Mouse (Mus musculus): ENCODE results near the gene Rabgap1l.
"Not testable (repeated sequence)": the region's sequence is repeated elsewhere in the genome, so short reads cannot be mapped to it uniquely, and the experiment has no call there.

The Rabgap1l gene

DNA sequence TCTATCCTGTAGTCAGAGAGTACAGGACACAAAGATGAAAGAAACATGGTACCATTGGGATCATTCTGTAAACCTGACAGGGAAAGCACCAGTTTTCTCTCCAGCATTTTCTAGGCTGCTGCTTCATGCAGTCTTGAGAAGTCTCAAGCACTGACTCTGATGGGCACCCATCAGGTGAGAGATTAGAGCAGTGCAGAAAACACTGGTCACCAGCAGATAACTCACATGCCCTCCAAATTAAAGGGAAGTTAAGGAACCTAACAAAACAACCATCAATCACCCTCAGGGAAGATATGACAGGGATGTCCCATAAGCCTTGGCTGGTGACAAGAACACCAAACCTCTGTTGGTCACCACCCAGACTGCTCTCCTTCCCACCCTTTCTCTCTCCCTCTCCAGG, 285.2 kb downstream of the Rabgap1l start:
- no peak for DNase-seq (ENCODE audit: low read depth in 1 of 2, low spot score in 2 of 2)

DNA sequence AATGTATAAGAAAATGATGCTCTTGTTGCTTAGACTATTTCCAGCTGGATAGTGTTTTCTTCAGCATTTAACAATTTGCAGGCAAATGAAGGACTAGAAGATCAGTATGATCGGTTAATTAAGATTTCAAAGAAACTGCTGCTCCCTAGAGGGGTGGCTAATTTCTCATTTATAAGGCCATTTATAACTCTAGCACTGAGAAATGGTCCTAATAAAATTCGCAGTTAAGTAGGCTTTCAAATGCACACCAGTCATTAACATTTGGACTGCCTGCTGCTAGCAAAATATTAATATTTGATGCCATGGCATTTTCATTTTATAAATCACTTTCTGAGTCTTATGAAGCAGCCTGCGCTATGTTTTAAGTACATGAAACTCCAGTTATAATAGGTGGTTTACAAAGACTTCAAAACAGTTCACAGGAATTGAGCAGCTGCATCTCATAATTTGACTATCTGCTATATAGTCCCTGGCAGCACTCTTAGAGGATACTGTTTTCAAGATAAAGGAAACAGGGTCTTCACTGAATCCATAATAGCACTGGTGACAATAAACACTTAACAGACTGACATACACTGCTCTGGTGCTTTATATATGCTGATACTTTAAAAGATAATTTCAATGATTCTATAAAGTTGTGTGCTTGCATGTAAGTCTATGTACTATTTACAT, 296.0 kb downstream of the Rabgap1l start:
- no peak for DNase-seq (ENCODE audit: low read depth in 1 of 2, low spot score in 2 of 2)

DNA sequence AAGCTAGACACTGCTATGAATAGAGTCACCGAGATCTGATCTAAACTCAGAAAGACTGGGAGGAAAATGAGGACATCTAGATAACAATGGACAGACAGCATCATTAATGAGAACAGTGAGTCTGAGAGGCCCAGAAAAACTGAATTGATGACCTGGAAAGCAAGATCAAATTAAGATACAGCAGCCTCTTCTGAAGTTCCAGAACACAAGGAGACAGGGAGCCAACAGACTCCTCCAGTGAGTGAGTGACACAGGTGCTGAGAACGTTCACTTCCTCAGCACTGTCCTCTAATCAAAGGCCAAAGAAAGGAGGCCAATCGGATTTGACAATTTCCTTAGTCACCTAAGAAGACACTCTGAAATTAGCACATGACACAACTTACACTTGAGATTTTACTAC, 307.3 kb downstream of the Rabgap1l start:
- no peak for DNase-seq (ENCODE audit: low read depth in 1 of 2, low spot score in 2 of 2)

DNA sequence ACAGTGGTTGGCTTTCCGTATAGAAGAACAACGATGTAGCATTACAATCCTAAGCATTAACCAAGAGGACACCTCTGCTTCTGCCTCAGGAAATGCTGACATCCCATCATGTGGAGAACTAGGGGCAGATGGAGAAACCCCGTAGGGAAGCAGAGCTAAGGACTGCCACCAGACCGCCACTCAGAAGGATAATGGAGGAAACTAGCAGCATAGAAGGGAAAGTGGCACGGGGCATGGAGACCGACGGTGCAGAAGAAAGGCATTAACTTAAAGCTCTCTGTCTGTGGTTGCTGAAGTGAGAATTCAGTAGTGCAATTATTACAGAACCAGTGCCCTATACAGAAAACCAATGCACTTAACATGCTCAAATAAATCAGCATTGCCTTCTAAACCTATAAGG, 308.0 kb downstream of the Rabgap1l start:
- DNase-seq (ENCODE audit: low read depth in 1 of 2, low spot score in 2 of 2), result no peak

DNA sequence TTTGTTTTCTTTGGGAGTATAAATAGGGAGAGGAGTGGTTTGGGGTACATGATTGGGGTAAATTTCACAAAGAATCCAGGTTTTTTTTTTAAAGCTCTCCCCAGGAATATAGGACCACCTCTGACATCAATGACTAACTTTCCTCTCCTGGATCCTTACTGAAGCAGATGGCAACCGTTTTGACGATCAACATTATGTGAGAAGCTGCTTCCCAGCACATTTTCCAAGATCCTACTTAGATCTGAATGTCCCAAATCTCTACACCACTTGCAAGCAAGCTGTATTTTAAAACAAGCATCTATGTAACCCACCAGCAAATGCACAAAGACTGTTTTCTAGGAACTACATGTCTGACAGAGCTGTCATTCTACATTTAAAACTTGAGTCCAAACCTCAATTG, 311.4 kb downstream of the Rabgap1l start:
- DNase-seq (ENCODE audit: low read depth in 1 of 2, low spot score in 2 of 2), result no peak

DNA sequence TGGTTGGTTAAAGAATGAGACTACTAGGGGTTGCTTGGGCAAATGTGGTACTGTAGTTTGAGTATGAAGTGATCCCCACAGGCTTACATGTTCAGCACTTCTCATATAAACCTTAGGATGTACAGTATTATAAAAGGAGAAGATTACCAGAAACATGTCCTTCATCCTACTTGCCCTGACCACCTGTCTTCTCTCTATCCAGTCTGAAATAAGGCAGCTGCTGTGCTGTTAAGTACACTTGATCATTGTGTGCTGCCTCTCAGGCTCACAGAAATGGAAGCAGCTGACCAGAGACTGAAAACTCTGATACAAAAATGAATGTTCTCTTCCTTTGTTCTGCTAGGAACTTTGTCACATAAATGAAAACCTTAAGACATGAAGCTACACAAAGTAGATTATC, 325.6 kb downstream of the Rabgap1l start:
- DNase-seq (ENCODE audit: low read depth in 1 of 2, low spot score in 2 of 2), result no peak

DNA sequence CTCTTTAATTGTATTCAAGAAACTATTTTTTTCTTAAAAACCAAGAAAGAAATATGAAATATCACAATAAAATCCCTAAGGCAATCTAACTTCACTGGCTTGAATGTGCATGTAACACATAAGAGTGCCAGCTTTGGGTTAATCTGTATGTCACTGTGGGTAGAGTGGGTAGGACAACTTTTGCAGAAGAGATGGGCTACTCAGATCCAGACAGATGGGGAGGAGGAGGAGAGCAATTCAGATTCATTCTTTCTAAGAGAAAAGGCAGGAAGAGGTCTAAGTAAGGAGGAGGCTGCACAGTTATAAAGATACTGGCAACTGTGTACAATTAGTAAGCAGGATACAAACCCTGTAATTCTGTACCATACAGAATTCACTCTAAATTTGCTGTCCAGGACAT, 327.8 kb downstream of the Rabgap1l start:
- no peak for DNase-seq (ENCODE audit: low read depth in 1 of 2, low spot score in 2 of 2)

DNA sequence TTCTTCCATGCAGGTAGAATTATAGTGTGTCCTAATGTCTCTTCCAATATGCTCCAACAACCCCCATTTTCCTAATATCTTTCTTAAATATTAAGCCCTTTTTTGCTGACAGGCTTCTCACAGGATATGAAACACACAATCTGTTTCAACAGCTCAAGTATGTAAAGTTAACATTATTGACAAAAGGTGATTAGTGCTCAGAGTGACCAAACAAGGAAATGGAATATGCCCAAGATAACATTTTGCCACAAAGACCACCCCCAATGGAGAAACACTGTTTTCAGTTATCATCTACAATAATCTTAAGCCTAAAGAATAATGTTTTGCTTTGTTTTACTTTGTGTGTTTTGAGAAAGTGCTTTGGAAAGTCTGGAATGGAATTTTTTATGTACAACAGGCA, 328.9 kb downstream of the Rabgap1l start:
- DNase-seq (ENCODE audit: low read depth in 1 of 2, low spot score in 2 of 2), result no peak

DNA sequence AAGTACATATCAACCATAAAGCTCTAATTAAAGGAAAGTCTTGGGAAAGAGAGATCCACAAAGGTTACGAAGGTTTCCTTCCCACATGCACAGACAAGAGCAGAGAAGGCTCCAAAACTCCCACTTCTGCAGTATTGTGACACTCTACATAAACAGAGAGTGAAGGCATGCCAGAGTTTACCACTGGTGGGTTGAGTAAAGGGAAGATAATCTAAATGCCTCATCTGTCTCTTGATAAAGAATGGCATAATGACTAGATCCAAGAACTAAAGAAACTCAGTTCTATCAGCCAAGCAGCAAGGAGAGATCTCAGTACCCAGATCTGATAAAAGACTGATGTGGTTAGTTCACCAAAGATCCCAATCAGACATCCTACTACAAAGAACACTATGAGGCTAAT, 332.7 kb downstream of the Rabgap1l start:
- DNase-seq (ENCODE audit: low read depth in 1 of 2, low spot score in 2 of 2), result no peak

DNA sequence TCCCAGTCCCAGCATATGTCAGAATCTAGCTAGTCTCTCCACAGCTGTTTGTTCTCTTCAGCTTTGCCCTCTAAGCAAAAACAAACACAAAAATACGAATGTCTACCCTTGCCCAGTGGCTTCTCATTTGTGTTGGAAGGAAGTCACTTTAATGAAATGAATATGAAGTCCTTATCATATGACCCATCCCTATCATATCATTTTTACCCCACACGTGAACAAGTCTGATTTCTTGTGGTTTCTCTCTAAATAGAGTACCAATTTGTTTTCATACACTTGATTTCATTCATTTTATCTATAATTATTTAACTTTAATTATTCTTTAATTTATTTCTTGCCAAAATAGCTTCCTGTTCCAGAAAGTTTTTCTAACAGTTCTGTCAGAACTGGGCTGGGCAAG, 341.3 kb downstream of the Rabgap1l start:
- DNase-seq (ENCODE audit: low read depth in 1 of 2, low spot score in 2 of 2), result no peak

DNA sequence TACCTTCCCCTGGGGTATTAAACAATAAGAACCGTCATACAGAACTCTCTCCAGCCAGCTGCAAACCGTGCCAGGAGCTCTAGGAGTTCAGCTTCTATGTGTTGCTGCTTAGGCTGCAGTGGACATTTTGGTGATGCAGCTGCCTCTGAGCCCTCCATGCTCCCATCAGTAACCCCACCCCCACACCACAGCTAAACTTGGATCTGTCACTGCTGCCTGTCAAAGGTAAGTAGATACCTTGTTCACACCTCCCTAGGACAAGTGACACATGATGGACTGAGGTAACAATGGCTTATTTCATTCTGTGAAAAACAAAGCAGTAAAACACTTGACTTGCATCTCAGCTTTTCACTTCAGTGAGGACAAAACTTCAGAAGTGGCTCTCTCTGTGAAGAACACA, 344.3 kb downstream of the Rabgap1l start:
- no peak for DNase-seq (ENCODE audit: low read depth in 1 of 2, low spot score in 2 of 2)

DNA sequence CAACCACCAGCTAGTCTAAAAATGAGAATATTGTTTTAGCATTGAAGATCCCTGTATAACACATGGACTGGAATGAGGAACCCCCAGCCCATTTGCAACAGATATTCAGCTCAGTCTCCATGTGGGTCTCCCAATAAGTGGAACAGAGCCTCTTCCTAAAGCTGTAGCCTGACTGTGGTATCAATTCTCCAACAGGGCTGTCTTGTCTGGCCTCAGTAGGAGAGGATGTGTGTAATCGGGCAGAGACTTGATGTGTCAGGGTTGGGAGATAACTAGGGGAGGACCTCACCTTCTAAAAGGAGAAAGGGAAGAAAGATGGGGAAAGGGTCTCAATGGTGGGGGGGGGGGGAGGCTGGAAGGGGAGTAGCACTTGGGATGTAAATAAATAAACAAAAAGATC, 346.2 kb downstream of the Rabgap1l start:
- no peak for DNase-seq (ENCODE audit: low read depth in 1 of 2, low spot score in 2 of 2)

DNA sequence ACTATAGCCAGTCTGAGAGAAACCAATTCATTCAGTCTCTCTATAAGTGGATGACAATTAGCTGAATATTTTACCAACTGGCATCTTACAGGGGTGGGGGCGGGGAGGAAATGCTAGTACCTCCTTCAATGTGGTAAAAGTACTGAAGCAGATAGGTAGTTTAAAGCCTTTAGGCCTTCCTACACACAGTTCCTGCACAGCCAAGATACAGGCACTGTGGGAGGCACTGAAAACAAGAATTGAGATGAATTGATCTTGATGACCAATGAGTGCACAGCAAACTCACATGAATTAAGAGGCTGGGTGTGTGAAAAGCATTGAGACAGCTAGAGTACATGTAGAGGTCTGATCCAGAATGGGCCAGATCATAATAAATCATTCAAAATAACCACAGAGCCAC, 349.5 kb downstream of the Rabgap1l start:
- DNase-seq (ENCODE audit: low read depth in 1 of 2, low spot score in 2 of 2), result no peak

DNA sequence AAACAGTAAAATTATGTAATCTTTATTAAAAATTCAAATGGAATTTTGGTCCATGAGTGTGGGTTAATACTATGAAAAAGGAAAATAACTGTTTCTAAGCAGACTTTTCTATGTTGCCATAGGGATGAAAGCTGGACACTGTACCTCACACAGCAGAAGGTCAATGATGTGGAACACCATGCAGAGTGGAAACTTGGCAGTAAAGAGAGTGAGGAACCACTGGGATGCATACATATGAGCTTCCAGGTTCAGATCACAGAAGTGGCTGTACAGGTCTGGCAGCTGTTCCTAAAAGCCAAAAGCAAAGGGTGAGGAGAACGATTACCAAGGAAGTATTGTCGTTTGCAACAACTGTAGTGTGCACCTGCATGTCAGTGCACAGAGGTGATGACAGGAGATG, 351.3 kb downstream of the Rabgap1l start:
- DNase-seq (ENCODE audit: low read depth in 1 of 2, low spot score in 2 of 2), result no peak

DNA sequence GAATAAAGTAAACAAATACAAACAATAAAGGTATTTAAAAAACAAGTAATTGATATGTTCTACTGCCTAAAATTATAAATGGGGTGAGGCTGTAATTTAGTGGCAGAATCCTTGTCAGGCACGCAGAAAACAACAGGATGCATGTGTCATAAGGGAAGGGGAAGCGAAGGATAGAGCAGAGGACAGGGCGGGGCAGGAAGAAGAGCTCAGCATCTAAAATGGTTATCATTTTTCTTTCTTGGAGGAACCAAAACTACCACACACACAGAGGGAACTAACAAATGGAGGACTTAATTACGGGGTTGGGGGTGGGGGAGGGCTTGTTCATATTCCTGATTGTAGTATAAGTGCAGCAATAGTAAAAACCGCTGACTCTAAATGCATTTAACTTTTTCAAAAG, 351.9 kb downstream of the Rabgap1l start:
- peak in 1 of 2 experiments; percentile 10 for DNase-seq (ENCODE audit: low read depth in 1 of 2, low spot score in 2 of 2)

DNA sequence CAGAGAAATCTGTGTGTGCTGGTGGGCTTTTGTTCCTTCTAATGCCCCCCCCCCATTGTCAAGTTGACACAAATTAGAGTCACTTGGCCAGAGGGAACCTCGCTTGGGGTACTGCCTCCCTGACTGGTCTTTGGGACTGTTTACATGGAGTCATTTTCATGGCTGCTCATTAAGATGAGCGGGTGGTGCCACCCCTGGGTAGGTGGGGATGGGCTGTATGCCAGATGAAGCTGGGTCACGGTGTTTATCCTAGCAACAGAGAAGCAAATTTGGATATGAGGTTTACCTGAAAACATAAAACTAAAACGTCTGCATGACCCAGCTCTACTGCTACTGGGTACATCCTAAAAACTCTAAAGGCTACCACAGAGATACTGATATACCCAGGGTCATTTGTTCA, 354.2 kb downstream of the Rabgap1l start:
- no peak for DNase-seq (ENCODE audit: low read depth in 1 of 2, low spot score in 2 of 2)

DNA sequence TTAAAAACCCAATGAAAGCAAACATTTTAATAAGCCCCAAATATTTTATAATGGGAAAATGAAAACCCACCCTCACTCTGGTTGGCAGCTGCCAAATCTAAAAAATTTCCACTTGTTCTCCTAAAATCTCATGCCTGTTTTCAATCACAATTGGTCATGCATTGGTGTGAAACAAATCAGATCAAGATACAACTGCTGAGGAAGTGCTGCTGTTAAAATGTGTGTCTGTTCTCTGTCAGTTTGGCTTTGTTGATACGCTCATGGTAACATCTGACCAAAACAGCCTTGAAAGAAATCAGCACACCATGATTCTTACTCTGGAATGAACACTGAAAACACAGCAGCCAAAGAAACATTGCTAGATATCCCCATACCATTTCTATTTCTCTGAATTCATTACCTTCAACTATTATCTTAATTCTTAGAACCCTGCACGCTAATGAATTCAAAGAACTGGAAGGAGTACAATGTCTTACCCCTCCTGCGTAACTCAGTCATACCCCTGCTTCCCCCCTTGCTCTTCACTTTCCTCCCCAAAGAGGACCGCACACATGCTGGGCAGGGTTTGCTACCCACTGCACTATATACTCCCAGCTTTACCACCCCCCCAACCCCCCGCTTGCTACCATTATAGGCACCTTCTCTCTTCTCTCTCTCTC, 375.7 kb downstream of the Rabgap1l start:
- no peak for DNase-seq (ENCODE audit: low read depth in 1 of 2, low spot score in 2 of 2)

DNA sequence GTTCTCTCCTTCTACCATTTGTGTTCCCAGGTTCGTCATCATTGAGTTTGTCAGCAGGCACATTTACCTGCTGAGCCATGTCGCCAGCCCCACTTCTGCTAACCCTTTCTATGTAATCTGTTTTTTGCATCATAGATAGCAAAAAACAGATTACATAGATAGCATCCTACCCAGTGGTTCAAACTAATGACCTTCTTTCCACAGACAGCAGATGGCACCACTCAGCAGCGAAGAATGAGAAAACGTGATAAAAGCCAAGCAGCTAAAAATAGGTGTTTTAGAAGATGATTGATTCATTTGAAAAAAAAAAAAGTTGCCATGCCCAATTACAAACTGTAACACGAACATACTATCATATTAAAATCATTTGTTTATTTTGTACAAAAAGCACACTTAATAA, 382.2 kb downstream of the Rabgap1l start:
- DNase-seq (ENCODE audit: low read depth in 1 of 2, low spot score in 2 of 2), result no peak

DNA sequence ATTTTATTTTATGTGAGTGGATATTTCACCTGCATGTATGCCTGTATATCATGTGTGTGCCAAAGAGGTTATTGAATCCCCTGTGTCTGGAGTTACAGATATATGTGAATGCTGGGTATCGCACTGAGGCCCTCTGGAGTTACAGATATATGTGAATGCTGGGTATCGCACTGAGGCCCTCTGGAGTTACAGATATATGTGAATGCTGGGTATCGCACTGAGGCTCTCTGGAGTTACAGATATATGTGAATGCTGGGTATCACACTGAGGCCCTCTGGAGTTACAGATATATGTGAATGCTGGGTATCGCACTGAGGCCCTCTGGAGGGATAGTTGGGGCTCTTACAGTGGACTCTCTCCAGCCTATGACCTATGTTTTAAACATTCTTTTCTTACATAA, 383.3 kb downstream of the Rabgap1l start:
- DNase-seq (ENCODE audit: low read depth in 1 of 2, low spot score in 2 of 2), result not testable (repeated sequence)

DNA sequence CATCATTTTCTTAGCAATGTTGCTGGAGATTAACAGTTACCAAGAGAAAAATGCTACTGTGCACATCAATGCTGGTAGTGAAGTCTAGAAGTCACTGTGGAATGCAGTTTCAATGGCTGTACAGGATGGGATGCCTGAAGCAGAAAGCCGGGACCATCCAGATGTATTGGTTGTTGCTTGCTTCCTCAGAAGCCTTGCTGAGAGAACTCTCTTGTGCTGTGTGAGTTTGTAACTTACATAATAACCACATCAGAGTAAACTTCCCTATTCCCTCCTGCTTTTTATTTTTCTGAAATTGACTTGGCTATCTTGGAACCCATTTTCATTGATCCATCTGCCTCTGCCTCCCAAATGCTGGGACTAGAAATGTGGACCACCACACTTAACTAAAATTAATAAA, 383.9 kb downstream of the Rabgap1l start:
- no peak for DNase-seq (ENCODE audit: low read depth in 1 of 2, low spot score in 2 of 2)

DNA sequence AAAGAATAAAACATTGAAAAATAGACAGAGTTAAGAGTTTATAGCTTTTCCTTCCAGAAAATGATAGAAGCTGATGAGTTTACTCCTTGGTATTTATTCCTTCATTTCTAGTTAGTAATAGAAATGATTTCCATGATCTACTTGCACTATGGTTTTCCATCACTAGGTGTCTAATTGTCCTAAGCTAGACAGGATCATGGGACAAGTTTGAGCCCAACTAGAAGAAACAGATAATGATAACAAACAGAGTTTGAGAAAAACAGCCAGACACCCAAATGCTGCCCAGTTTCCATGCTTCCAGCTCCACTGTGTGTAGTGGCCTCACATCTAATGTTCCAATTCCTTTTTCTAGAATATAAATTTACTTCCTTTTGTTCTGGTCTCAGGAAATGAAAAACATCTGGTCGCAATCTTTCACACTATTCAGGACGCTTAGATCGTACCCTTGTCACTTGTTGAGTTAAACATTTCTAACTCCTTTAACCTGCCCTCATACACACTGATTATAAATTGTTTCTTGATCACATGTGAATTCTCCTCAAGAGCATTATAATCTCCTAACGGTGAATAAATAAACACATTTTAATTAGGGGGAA, 384.6 kb downstream of the Rabgap1l start:
- DNase-seq (ENCODE audit: low read depth in 1 of 2, low spot score in 2 of 2), result no peak

DNA sequence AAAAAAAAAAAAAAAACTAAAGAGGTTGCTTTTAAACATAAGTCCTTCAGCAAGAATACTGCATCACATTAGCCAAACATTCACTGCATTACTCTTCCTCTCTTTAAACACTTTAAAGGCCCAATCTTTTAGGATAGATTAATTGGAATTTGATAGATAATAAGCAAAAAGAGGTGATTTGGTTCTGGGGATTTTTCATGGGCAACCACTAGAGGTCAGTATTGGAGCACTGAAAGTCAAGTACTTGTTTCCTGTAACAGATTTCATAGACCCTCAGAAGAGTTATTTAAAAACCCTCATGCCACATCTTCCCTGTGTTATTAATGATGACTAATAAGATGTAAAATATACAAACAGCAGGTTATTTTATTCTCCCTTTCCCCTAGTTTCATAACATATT, 393.6 kb downstream of the Rabgap1l start:
- no peak for DNase-seq (ENCODE audit: low read depth in 1 of 2, low spot score in 2 of 2)

DNA sequence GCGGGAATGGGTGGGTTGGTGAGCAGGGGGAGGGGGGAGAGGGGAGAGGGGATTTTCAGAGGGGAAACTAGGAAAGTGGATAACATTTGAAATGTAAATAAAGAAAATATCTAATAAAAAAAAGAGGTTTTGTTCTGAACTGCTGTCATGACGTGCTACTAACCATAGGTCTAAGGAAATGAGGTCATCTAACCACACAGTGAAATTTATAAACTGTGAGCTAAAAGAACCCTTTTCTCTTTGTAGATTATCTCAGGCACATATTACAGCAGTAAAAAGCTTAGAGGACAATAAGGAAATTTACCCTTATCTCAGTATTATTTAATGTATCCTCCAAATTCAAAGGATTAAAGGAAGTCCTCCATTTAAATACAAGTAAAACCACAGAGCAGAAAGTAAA, 396.0 kb downstream of the Rabgap1l start:
- DNase-seq (ENCODE audit: low read depth in 1 of 2, low spot score in 2 of 2), result no peak
